23 mouse cellular contexts compared by ENCODE assay signal in the genomic region with DNA sequence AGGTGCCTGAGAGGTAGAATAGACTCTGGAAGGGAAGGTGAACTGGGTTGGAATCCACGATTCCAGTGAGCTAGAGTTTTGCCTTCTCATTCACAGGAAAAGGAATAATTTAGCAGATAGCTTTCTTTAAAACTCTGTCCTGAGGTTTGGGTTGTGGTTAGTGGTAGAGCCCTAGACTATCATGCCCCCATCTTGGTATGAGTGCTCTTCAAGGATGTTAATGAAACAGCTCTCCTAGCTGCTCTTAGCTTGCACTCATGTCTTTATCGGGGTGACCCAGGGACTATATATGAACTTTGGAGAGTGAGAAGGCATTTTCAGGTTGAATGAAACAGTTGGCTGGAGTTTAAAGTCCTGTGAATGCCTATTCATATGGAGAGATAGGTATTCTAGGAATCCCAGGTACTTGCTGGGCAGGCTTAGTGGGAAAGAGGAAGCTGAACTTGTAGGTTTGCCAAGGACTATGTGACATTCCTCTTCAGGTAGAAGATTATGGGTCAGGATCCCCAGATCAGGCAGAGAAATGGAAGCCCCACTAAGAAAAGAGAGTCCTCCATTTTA. TPM values are rescaled to one million over a fixed set of nuclear protein-coding genes. Genes with fewer than 3 reads are reported as not detected.
A peak's percentile ranks its signal among the peaks of the same experiment; 100 is the strongest.
DNase-seq lines count a peak whose midpoint lies in the region; ATAC-seq and TF ChIP-seq lines count a peak whose summit lies in the region.
"Had no signal": no experiment of that assay in that cellular context is flagged by ENCODE, and none has a peak within 500 bp of the region (broad histone marks: within the 10 kb centered on the region; RNA-seq: fewer than 3 reads in every experiment).

No protein-coding gene starts in this region.

- no peak overlapping the region for H3K4me2 ChIP-seq in lung, embryonic 15.5 days
- no peak overlapping the region for H3K4me2 ChIP-seq in lung, postnatal 0 days (replicated peaks; ENCODE audit: low read depth, low read length)
- H3K4me2 ChIP-seq in intestine, embryonic 15.5 days (replicated peaks): no peak overlapping the region
- H3K4me2 ChIP-seq: hindbrain, embryonic 12.5 days; hindbrain, embryonic 15.5 days had no signal

- no peaks in the 10 kb centered on the region for H3K4me1 ChIP-seq in lung, embryonic 15.5 days
- H3K4me1 ChIP-seq in lung, postnatal 0 days (ENCODE audit: insufficient read depth, low read depth, low read length): no peaks in the 10 kb centered on the region
- H3K4me1 ChIP-seq in ES-E14 (ENCODE audit: control insufficient read depth in 2 of 2, insufficient read depth in 2 of 2, low read length in 2 of 2, poor library complexity in 1 of 2): peaks cover 7 to 16% of the 10 kb centered on the region in 2 experiments; a peak in 3 of 4 replicates
- no peaks in the 10 kb centered on the region for H3K4me1 ChIP-seq in intestine, embryonic 15.5 days (replicated peaks)
- H3K4me1 ChIP-seq: heart, embryonic 10.5 days had no signal

- H3K27ac ChIP-seq in lung, embryonic 15.5 days: peak overlapping the region; percentile 33; the same call in 1 of the 2 replicates
- no peak overlapping the region for H3K27ac ChIP-seq in lung, postnatal 0 days (ENCODE audit: low read length)
- peak overlapping the region; percentile 80; the same call in 1 of the 2 replicates for H3K27ac ChIP-seq in ES-E14 (ENCODE audit: insufficient read depth, low read depth, low read length, poor library complexity, severe bottlenecking)
- no peak overlapping the region for H3K27ac ChIP-seq in intestine, embryonic 15.5 days
- H3K27ac ChIP-seq: forebrain, embryonic 10.5 days; heart, adult 2 months; heart, embryonic 10.5 days; hindbrain, embryonic 12.5 days; hindbrain, embryonic 15.5 days had no signal

- DNase-seq in lung, postnatal 0 days (ENCODE audit: low spot score): no peak
- DNase-seq in ES-E14 (ENCODE audit: low read depth, low spot score): no peak
- no peak for DNase-seq in cerebellum, postnatal 25 days
- DNase-seq in heart, adult 18-20 months: no peak
- DNase-seq: adrenal gland, postnatal 10 days; adrenal gland, postnatal 36 days; B cell, adult 2 months; cerebellum, adult 2 months; cerebellum, adult 9-11 months; cerebellum, postnatal 36 days; gastrocnemius, postnatal 25 days; heart, adult 2 months; kidney, adult 11 months had no signal

- H3K36me3 ChIP-seq in lung, embryonic 15.5 days: no peaks in the 10 kb centered on the region
- no peaks in the 10 kb centered on the region for H3K36me3 ChIP-seq in lung, postnatal 0 days (ENCODE audit: insufficient read depth, low read length)
- H3K36me3 ChIP-seq in ES-E14 (ENCODE audit: control insufficient read depth, insufficient read depth, low read length, poor library complexity, severe bottlenecking): no peaks in the 10 kb centered on the region
- H3K36me3 ChIP-seq in intestine, embryonic 15.5 days: no peaks in the 10 kb centered on the region
- H3K36me3 ChIP-seq: forebrain, embryonic 10.5 days; heart, embryonic 10.5 days; hindbrain, embryonic 12.5 days; hindbrain, embryonic 15.5 days had no signal

- in situ Hi-C loops in ES-E14 (cut with MboI; ENCODE audit: low sequenced_read_pairs in 2 of 2, unreplicated experiment in 2 of 2): no loop called here

- no peak for TF ChIP-seq EP300 in lung, postnatal 0 days (IDR thresholded peaks at IDR 0.05)

- no peak for ATAC-seq in lung, embryonic 15.5 days (ENCODE audit: borderline replicate concordance, extremely low read depth, low FRiP score, low TSS enrichment)
- ATAC-seq in lung, postnatal 0 days: no peak
- peak; percentile 67 for ATAC-seq in common myeloid progenitor, adult 5-6 weeks (replicated peaks; ENCODE audit: low read depth, poor library complexity, severe bottlenecking)
- no peak for ATAC-seq in intestine, embryonic 15.5 days
- ATAC-seq: forebrain, embryonic 14.5 days had no signal

- no peak overlapping the region for H3K4me3 ChIP-seq in lung, embryonic 15.5 days
- no peak overlapping the region for H3K4me3 ChIP-seq in lung, postnatal 0 days (ENCODE audit: low read depth, low read length)
- no peak overlapping the region; a peak in 1 of 4 replicates for H3K4me3 ChIP-seq in ES-E14 (ENCODE audit: insufficient read depth in 1 of 2, low read depth in 1 of 2, low read length in 2 of 2, poor library complexity in 1 of 2, severe bottlenecking in 1 of 2)
- no peak overlapping the region for H3K4me3 ChIP-seq in intestine, embryonic 15.5 days (replicated peaks)
- H3K4me3 ChIP-seq: forebrain, embryonic 10.5 days; heart, adult 2 months; heart, embryonic 10.5 days; hindbrain, embryonic 12.5 days; hindbrain, embryonic 15.5 days had no signal

- H3K27me3 ChIP-seq in lung, embryonic 15.5 days: no peaks in the 10 kb centered on the region
- H3K27me3 ChIP-seq in lung, postnatal 0 days (replicated peaks; ENCODE audit: insufficient read depth, low read length): no peaks in the 10 kb centered on the region
- H3K27me3 ChIP-seq in intestine, embryonic 15.5 days (replicated peaks): no peaks in the 10 kb centered on the region
- H3K27me3 ChIP-seq: hindbrain, embryonic 12.5 days; hindbrain, embryonic 15.5 days had no signal

- WGBS in lung, embryonic 15.5 days: 65% methylated on average over 2 of the region's 2 CpGs
- WGBS in lung, postnatal 0 days: 53% methylated on average over 2 of the region's 2 CpGs
- WGBS in intestine, embryonic 15.5 days: 74% methylated on average over 2 of the region's 2 CpGs

- H3K9ac ChIP-seq in lung, embryonic 15.5 days: no peak overlapping the region
- no peak overlapping the region for H3K9ac ChIP-seq in lung, postnatal 0 days (replicated peaks; ENCODE audit: low read depth)
- H3K9ac ChIP-seq in ES-E14 (ENCODE audit: insufficient read depth, low read depth, low read length, poor library complexity, severe bottlenecking): no peak overlapping the region; the same call in 1 of the 2 replicates
- H3K9ac ChIP-seq in intestine, embryonic 15.5 days: no peak overlapping the region
- H3K9ac ChIP-seq: hindbrain, embryonic 12.5 days; hindbrain, embryonic 15.5 days had no signal

- no peak for TF ChIP-seq CTCF in lung, postnatal 0 days (IDR thresholded peaks at IDR 0.05)

- no peaks in the 10 kb centered on the region for H3K9me3 ChIP-seq in lung, embryonic 15.5 days
- no peaks in the 10 kb centered on the region for H3K9me3 ChIP-seq in lung, postnatal 0 days (ENCODE audit: low read length)
- H3K9me3 ChIP-seq in ES-E14 (ENCODE audit: control insufficient read depth, insufficient read depth, low read depth, low read length): no peaks in the 10 kb centered on the region
- H3K9me3 ChIP-seq in intestine, embryonic 15.5 days: no peaks in the 10 kb centered on the region
- H3K9me3 ChIP-seq: forebrain, embryonic 10.5 days; heart, embryonic 10.5 days; hindbrain, embryonic 12.5 days; hindbrain, embryonic 15.5 days had no signal

TF ChIP-seq in ES-E14, 5 proteins besides CTCF, POLR2A, EP300 and RAD21:
- no peak for TF ChIP-seq ZC3H11A (IDR thresholded peaks at IDR 0.05; ENCODE audit: borderline replicate concordance, low read depth, low read length)
- peak; percentile 60; the same call in 1 of the 2 replicates for TF ChIP-seq MAFK (IDR thresholded peaks at IDR 0.05; ENCODE audit: insufficient read depth, low read depth, low read length)
- no peak for TF ChIP-seq HCFC1 (IDR thresholded peaks at IDR 0.05; ENCODE audit: borderline replicate concordance, insufficient read depth, low read length)
- peak; percentile 81; the same call in 1 of the 2 replicates for TF ChIP-seq CHD2 (IDR thresholded peaks at IDR 0.05; ENCODE audit: low read depth, low read length)
- no peak for TF ChIP-seq ZNF384 (IDR thresholded peaks at IDR 0.05; ENCODE audit: low read depth, low read length)

RNA-seq across cellular contexts. Expression of gene Ngdn, which starts 32.8 kb away (rescaled TPM):
- 81.1 and 81.3 TPM in 2 replicates for polyA plus RNA-seq in lung, embryonic 15.5 days (2015; fragmentation: Nextera tagmentation; extraction: Ambion mirVana)
- 59.1 and 62.8 TPM in 2 replicates for polyA plus RNA-seq in lung, postnatal 0 days (2015; fragmentation: Nextera tagmentation; extraction: Ambion mirVana)
- 53.5 and 90.9 TPM in 2 replicates for total RNA-seq in ES-E14 (2012; rRNA removed)
- 53.3 and 56.1 TPM in 2 replicates for total RNA-seq in common myeloid progenitor, adult 5-6 weeks (2017)
- polyA plus RNA-seq in intestine, embryonic 15.5 days (2015; fragmentation: Nextera tagmentation; extraction: Ambion mirVana): 83.1 and 84.9 TPM in 2 replicates
- total RNA-seq in heart, adult 18-20 months (2021): 10 to 100 TPM; 27.7 to 31.1 TPM

RNA-seq across cellular contexts. Expression of gene Zfhx2, which starts 44.1 kb away (rescaled TPM):
- 4.2 and 4.3 TPM in 2 replicates for polyA plus RNA-seq in lung, embryonic 15.5 days (2015; fragmentation: Nextera tagmentation; extraction: Ambion mirVana)
- polyA plus RNA-seq in lung, postnatal 0 days (2015; fragmentation: Nextera tagmentation; extraction: Ambion mirVana): 1.0 and 1.7 TPM in 2 replicates
- 9.4 and 12.4 TPM in 2 replicates for total RNA-seq in ES-E14 (2012; rRNA removed)
- 2.0 and 5.0 TPM in 2 replicates for total RNA-seq in common myeloid progenitor, adult 5-6 weeks (2017)
- polyA plus RNA-seq in intestine, embryonic 15.5 days (2015; fragmentation: Nextera tagmentation; extraction: Ambion mirVana): 3.8 and 4.4 TPM in 2 replicates
- total RNA-seq in heart, adult 18-20 months (2021): 1 to 10 TPM; 4.5 to 5.0 TPM

RNA-seq across cellular contexts. Expression of gene Thtpa, which starts 46.5 kb away (rescaled TPM):
- 22.0 and 22.9 TPM in 2 replicates for polyA plus RNA-seq in lung, embryonic 15.5 days (2015; fragmentation: Nextera tagmentation; extraction: Ambion mirVana)
- 13.6 and 14.1 TPM in 2 replicates for polyA plus RNA-seq in lung, postnatal 0 days (2015; fragmentation: Nextera tagmentation; extraction: Ambion mirVana)
- total RNA-seq in ES-E14 (2012; rRNA removed): 7.9 and 11.9 TPM in 2 replicates
- total RNA-seq in common myeloid progenitor, adult 5-6 weeks (2017): 8.3 and 12.9 TPM in 2 replicates
- 19.0 and 19.4 TPM in 2 replicates for polyA plus RNA-seq in intestine, embryonic 15.5 days (2015; fragmentation: Nextera tagmentation; extraction: Ambion mirVana)
- 10 to 100 TPM; 11.3 to 12.9 TPM for total RNA-seq in heart, adult 18-20 months (2021)

RNA-seq across cellular contexts. Expression of gene Myh7, which starts 53.6 kb away (rescaled TPM):
- 29.1 and 71.2 TPM in 2 replicates for polyA plus RNA-seq in lung, embryonic 15.5 days (2015; fragmentation: Nextera tagmentation; extraction: Ambion mirVana)
- polyA plus RNA-seq in lung, postnatal 0 days (2015; fragmentation: Nextera tagmentation; extraction: Ambion mirVana): 16.4 and 19.1 TPM in 2 replicates
- total RNA-seq in ES-E14 (2012; rRNA removed): 3.2 and 3.3 TPM in 2 replicates
- total RNA-seq in common myeloid progenitor, adult 5-6 weeks (2017): not detected in 2 replicates
- polyA plus RNA-seq in intestine, embryonic 15.5 days (2015; fragmentation: Nextera tagmentation; extraction: Ambion mirVana): 0.83 and 1.6 TPM in 2 replicates
- total RNA-seq in heart, adult 18-20 months (2021): 1,000 to 10,000 TPM; 1,849 to 2,242 TPM
- total RNA-seq: hematopoietic stem cell, adult 5-6 weeks; MEL had no signal

RNA-seq across cellular contexts. Expression of gene Ap1g2, which starts 58.3 kb away (rescaled TPM):
- polyA plus RNA-seq in lung, embryonic 15.5 days (2015; fragmentation: Nextera tagmentation; extraction: Ambion mirVana): 17.2 and 18.9 TPM in 2 replicates
- polyA plus RNA-seq in lung, postnatal 0 days (2015; fragmentation: Nextera tagmentation; extraction: Ambion mirVana): 11.5 and 13.3 TPM in 2 replicates
- total RNA-seq in ES-E14 (2012; rRNA removed): 5.9 and 14.1 TPM in 2 replicates
- total RNA-seq in common myeloid progenitor, adult 5-6 weeks (2017): 25.1 and 30.9 TPM in 2 replicates
- polyA plus RNA-seq in intestine, embryonic 15.5 days (2015; fragmentation: Nextera tagmentation; extraction: Ambion mirVana): 71.9 and 73.9 TPM in 2 replicates
- total RNA-seq in heart, adult 18-20 months (2021): 1 to 10 TPM; 3.3 to 8.3 TPM

Comparison
In these comparisons a context has a peak if more than half of its experiments do, and no peak if none do; other contexts are left out.
1. H3K27ac ChIP-seq: peak in lung, embryonic 15.5 days (single experiment) and ES-E14 (single experiment); none in lung, postnatal 0 days (single experiment) and intestine, embryonic 15.5 days (single experiment).